Mouse (Mus musculus): ENCODE results near the gene Fbrs. TPM values are rescaled to one million over a fixed set of nuclear protein-coding genes. Genes with fewer than 3 reads are reported as not detected.

Gene Fbrs
- polyA plus RNA-seq, 1 experiment from 2014 or later: 16.1 TPM

- no peak for TF ChIP-seq CTCF (IDR thresholded peaks at IDR 0.05; ENCODE audit: low read depth)
- peak overlapping the region; percentile 73 for H3K4me3 ChIP-seq (ENCODE audit: low read depth, low read length)
- peak overlapping the region; percentile 93 for H3K4me2 ChIP-seq
- ATAC-seq (ENCODE audit: insufficient read depth): peak; percentile 94
- H3K9me3 ChIP-seq (ENCODE audit: low read depth, low read length): no peaks in the 10 kb centered on the region; the same call in 1 of the 2 replicates
- under 1% methylated on average over 46 of the region's 46 CpGs for WGBS
- peak overlapping the region; percentile 84 for H3K9ac ChIP-seq
- H3K27me3 ChIP-seq (ENCODE audit: insufficient read depth, low read length): no peaks in the 10 kb centered on the region
- peak; percentile 98 for DNase-seq
- peaks cover 46% of the 10 kb centered on the region for H3K36me3 ChIP-seq (ENCODE audit: insufficient read depth)
- H3K27ac ChIP-seq (ENCODE audit: low read depth): peak overlapping the region; percentile 95
- H3K4me1 ChIP-seq (ENCODE audit: insufficient read depth): peaks cover 6% of the 10 kb centered on the region
Observed at GRCm38 (mm10) chr7:127470743-127471645, 8.0 kb upstream of the Fbrs start.

- peak overlapping the region; percentile 95 for H3K27ac ChIP-seq (ENCODE audit: low read depth)
- no peaks in the 10 kb centered on the region for H3K27me3 ChIP-seq (ENCODE audit: insufficient read depth, low read length)
- peaks cover 6% of the 10 kb centered on the region for H3K4me1 ChIP-seq (ENCODE audit: insufficient read depth)
- DNase-seq: no peak
- H3K9me3 ChIP-seq (ENCODE audit: low read depth, low read length): no peaks in the 10 kb centered on the region; the same call in 1 of the 2 replicates
- H3K4me3 ChIP-seq (ENCODE audit: low read depth, low read length): peak overlapping the region; percentile 73
- H3K9ac ChIP-seq: peak overlapping the region; percentile 84
- H3K4me2 ChIP-seq: peak overlapping the region; percentile 93
- peaks cover 48% of the 10 kb centered on the region for H3K36me3 ChIP-seq (ENCODE audit: insufficient read depth)
- WGBS: under 1% methylated on average over 22 of the region's 25 CpGs
- ATAC-seq (ENCODE audit: insufficient read depth): no peak
- TF ChIP-seq CTCF (IDR thresholded peaks at IDR 0.05; ENCODE audit: low read depth): 0 out of 2 replicates have a peak, but pooled peaks have one; percentile 5
Observed at GRCm38 (mm10) chr7:127471646-127472010, 7.4 kb upstream of the Fbrs start.

- 2% methylated on average over 7 of the region's 7 CpGs for WGBS
- H3K4me3 ChIP-seq (ENCODE audit: low read depth, low read length): peak overlapping the region; percentile 73
- peak overlapping the region; percentile 93 for H3K4me2 ChIP-seq
- peak overlapping the region; percentile 95 for H3K27ac ChIP-seq (ENCODE audit: low read depth)
- no peaks in the 10 kb centered on the region; the same call in 1 of the 2 replicates for H3K9me3 ChIP-seq (ENCODE audit: low read depth, low read length)
- DNase-seq (peak; percentile 29), ATAC-seq (ENCODE audit: insufficient read depth) (no peak)
- H3K27me3 ChIP-seq (ENCODE audit: insufficient read depth, low read length): no peaks in the 10 kb centered on the region
- peak overlapping the region; percentile 84 for H3K9ac ChIP-seq
- peaks cover 9% of the 10 kb centered on the region for H3K4me1 ChIP-seq (ENCODE audit: insufficient read depth)
- peaks cover 48% of the 10 kb centered on the region for H3K36me3 ChIP-seq (ENCODE audit: insufficient read depth)
- TF ChIP-seq CTCF (IDR thresholded peaks at IDR 0.05; ENCODE audit: low read depth): no peak
Observed at GRCm38 (mm10) chr7:127472060-127472459, 6.9 kb upstream of the Fbrs start.

GRCm38 (mm10) chr7:127473705-127474104, 5.3 kb upstream of the Fbrs start:
- Histone ChIP-seq H3K4me2 (no peak overlapping the region), H3K4me1 (ENCODE audit: insufficient read depth) (peaks cover 9% of the 10 kb centered on the region), H3K27me3 (ENCODE audit: insufficient read depth, low read length) (no peaks in the 10 kb centered on the region), H3K27ac (ENCODE audit: low read depth) (no peak overlapping the region), H3K9me3 (ENCODE audit: low read depth, low read length) (no peaks in the 10 kb centered on the region), H3K36me3 (ENCODE audit: insufficient read depth) (peaks cover 41% of the 10 kb centered on the region), H3K9ac (no peak overlapping the region), H3K4me3 (ENCODE audit: low read depth, low read length) (no peak overlapping the region)
- TF ChIP-seq CTCF (IDR thresholded peaks at IDR 0.05; ENCODE audit: low read depth): peak; percentile 34; the same call in 1 of the 2 replicates
- DNase-seq: peak; percentile 20
- 85% methylated on average over 5 of the region's 5 CpGs for WGBS
- no peak for ATAC-seq (ENCODE audit: insufficient read depth)

- no peak for DNase-seq
- Histone ChIP-seq H3K9ac (no peak overlapping the region), H3K27ac (ENCODE audit: low read depth) (no peak overlapping the region), H3K9me3 (ENCODE audit: low read depth, low read length) (no peaks in the 10 kb centered on the region), H3K4me2 (no peak overlapping the region), H3K27me3 (ENCODE audit: insufficient read depth, low read length) (no peaks in the 10 kb centered on the region), H3K4me3 (ENCODE audit: low read depth, low read length) (no peak overlapping the region), H3K36me3 (ENCODE audit: insufficient read depth) (peaks cover 38% of the 10 kb centered on the region), H3K4me1 (ENCODE audit: insufficient read depth) (peaks cover 9% of the 10 kb centered on the region)
- no peak for TF ChIP-seq CTCF (IDR thresholded peaks at IDR 0.05; ENCODE audit: low read depth)
- no peak for ATAC-seq (ENCODE audit: insufficient read depth)
- WGBS: 71% methylated on average over 6 of the region's 6 CpGs
Observed at GRCm38 (mm10) chr7:127474378-127475070, 4.5 kb upstream of the Fbrs start.

- Histone ChIP-seq H3K4me2 (no peak overlapping the region), H3K9ac (no peak overlapping the region), H3K27ac (ENCODE audit: low read depth) (no peak overlapping the region), H3K4me3 (ENCODE audit: low read depth, low read length) (no peak overlapping the region), H3K27me3 (ENCODE audit: insufficient read depth, low read length) (no peaks in the 10 kb centered on the region), H3K4me1 (ENCODE audit: insufficient read depth) (peaks cover 14% of the 10 kb centered on the region), H3K36me3 (ENCODE audit: insufficient read depth) (peaks cover 41% of the 10 kb centered on the region), H3K9me3 (ENCODE audit: low read depth, low read length) (no peaks in the 10 kb centered on the region)
- TF ChIP-seq CTCF (IDR thresholded peaks at IDR 0.05; ENCODE audit: low read depth): no peak
- no peak for DNase-seq
- no peak for ATAC-seq (ENCODE audit: insufficient read depth)
- 93% methylated on average over 11 of the region's 11 CpGs for WGBS
Observed at GRCm38 (mm10) chr7:127475186-127475740, 3.7 kb upstream of the Fbrs start.

Data from lung, embryonic 14.5 days (tissue).